Mouse (Mus musculus): ENCODE measurements around the gene Chmp2b.
A peak's percentile ranks its signal among the peaks of the same experiment; 100 is the strongest.

DNA sequence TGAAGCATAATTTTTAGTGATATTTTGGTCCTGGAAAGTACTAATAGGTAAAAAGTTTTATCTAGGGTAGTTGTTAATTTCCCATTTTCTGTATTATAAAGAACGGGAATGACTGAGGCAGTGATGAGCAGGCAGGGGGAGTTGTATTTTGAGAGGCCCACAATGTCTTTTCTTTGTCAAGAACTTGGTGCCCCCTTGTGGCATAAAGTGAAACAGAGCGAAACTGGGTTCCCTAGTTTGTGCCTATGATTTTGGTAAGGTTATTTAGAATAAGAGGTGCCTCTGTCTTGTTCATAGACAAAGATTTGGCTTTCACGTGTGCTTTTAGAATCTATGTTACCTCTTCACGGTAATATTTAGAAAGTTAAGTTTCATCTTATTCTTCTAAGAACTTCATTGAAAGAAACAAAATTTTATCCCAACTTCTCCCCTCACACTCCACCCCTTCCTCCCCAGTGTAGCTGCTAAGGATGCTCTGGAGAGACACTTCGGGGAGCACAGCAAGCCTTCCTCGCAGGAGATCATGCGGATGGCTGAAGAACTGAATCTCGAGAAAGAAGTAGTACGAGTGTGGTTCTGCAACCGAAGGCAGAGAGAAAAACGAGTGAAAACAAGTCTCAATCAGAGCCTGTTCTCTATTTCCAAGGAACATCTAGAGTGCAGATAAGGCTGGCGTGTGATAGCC lies 29.1 kb downstream of the Chmp2b start:
- peak; percentile 45 for TF ChIP-seq CTCF (conservative IDR thresholded peaks at IDR 0.05; ENCODE audit: low read length)
- TF ChIP-seq POU5F1 (IDR thresholded peaks at IDR 0.05; ENCODE audit: borderline replicate concordance, low read length), result no peak
- no peak for TF ChIP-seq NANOG (IDR thresholded peaks at IDR 0.05; ENCODE audit: borderline replicate concordance, low read length)

Data from E14TG2a.4 (cell line).